Mouse (Mus musculus): ENCODE data around the gene Cradd. TPM values are rescaled to one million over a fixed set of nuclear protein-coding genes. Genes with fewer than 3 reads are reported as not detected.
A peak's percentile ranks its signal among the peaks of the same experiment; 100 is the strongest.

Gene Cradd
- polyA plus RNA-seq, 1 experiment from 2014 or later, result 12.9 TPM

DNA sequence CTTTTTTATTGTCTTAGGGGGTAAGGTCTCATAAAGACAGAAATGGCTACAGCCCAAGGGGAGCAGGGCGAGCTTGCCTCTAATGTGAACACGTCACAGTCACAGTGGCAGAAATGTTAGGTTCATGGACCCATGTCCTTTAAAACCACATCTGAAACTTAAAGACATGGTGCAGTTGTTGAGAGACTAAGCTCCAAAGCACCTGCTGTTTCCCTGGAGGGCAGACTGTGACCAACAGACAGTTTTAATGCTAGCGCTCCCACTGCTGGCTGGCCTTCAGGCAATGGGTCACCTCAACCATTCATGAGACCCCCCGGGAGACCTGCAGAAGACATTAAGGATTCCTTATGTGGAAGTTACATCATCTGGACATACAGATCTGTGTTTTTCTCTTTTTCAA lies 141.5 kb downstream of the Cradd start:
- Histone ChIP-seq H3K9ac (no peak overlapping the region), H3K27me3 (no peaks in the 10 kb centered on the region), H3K36me3 (no peaks in the 10 kb centered on the region), H3K27ac (no peak overlapping the region), H3K9me3 (no peaks in the 10 kb centered on the region), H3K4me2 (no peak overlapping the region), H3K4me1 (peaks cover 18% of the 10 kb centered on the region), H3K4me3 (no peak overlapping the region)
- no peak for ATAC-seq (ENCODE audit: borderline replicate concordance, extremely low read depth, low FRiP score, low TSS enrichment)
- 82% methylated on average over 4 of the region's 4 CpGs for WGBS

DNA sequence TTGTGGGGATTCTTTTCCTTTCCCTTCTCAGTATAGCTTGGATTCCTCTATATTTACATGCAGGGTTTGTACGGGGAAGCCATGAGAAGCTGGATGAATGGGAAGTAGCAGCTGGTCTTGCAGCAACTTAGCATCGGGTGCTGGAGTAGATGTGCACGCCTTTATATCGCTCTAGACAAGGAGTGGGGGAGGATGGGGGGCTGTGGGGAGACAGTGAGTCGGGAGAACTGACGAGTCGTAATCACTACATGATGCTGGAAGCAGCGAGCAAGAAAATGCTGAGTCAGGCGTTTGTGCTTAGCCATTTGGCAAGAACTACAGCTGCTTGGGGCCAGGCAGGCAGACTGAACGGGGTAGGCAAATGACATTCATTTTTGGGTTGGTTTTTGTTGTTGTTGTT lies 142.4 kb downstream of the Cradd start:
- 0 out of 2 replicates have a peak overlapping the region, but pooled peaks have one; percentile 1 for H3K27ac ChIP-seq
- 49% methylated on average over 10 of the region's 10 CpGs for WGBS
- peaks cover 27% of the 10 kb centered on the region for H3K4me1 ChIP-seq
- peak; percentile 36; the same call in 1 of the 2 replicates for ATAC-seq (ENCODE audit: borderline replicate concordance, extremely low read depth, low FRiP score, low TSS enrichment)
- H3K9ac ChIP-seq, result no peak overlapping the region
- H3K4me2 ChIP-seq, result 0 out of 2 replicates have a peak overlapping the region, but pooled peaks have one; percentile 17
- no peaks in the 10 kb centered on the region for H3K36me3 ChIP-seq
- H3K4me3 ChIP-seq, result no peak overlapping the region
- no peaks in the 10 kb centered on the region for H3K9me3 ChIP-seq
- no peaks in the 10 kb centered on the region for H3K27me3 ChIP-seq

DNA sequence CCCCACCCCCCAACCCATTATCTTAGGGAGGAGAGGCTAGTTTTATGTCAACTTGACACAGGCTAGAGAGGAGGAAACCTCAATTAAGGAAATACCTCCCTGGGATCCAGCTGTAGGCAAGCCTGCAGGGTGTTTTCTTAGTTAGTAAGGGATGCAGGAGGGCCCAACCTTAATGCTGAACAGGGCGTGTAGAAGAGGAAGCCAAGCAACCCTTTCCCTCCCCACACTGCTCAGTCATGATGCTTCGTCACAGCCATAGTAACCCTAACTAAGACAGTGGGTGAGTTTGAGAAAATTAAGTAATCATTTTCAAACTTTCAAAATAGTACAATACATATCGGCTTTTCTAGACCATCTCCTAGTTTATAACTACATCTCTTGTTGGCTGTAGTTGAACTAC lies 143.0 kb downstream of the Cradd start:
- WGBS, result 78% methylated on average over 3 of the region's 3 CpGs
- Histone ChIP-seq H3K27me3 (no peaks in the 10 kb centered on the region), H3K27ac (no peak overlapping the region), H3K9ac (no peak overlapping the region), H3K4me1 (peaks cover 31% of the 10 kb centered on the region), H3K36me3 (no peaks in the 10 kb centered on the region), H3K9me3 (no peaks in the 10 kb centered on the region), H3K4me3 (no peak overlapping the region), H3K4me2 (no peak overlapping the region)
- no peak for ATAC-seq (ENCODE audit: borderline replicate concordance, extremely low read depth, low FRiP score, low TSS enrichment)

DNA sequence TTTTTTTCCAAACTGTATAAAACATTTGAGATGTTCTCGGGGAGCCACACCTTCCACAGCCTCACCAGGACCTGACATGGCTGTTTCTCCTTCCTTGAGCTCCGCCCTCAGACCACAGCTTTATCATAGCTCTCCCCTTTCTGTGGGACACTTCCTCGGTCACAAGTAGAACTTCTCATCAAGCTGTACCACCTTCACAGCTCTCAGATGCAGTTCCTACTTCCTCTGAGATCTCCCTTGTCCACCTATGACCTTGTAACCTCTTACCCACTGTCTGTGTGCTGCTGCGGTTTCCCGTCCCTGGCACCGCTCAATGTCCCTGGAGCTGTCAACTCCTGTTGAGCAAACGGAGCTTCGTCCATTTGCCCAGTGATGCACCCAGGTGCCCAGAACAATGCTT lies 143.8 kb downstream of the Cradd start:
- no peaks in the 10 kb centered on the region for H3K36me3 ChIP-seq
- no peaks in the 10 kb centered on the region for H3K27me3 ChIP-seq
- H3K4me3 ChIP-seq, result no peak overlapping the region
- no peaks in the 10 kb centered on the region for H3K9me3 ChIP-seq
- H3K9ac ChIP-seq, result no peak overlapping the region
- H3K4me1 ChIP-seq, result peaks cover 35% of the 10 kb centered on the region
- H3K4me2 ChIP-seq, result no peak overlapping the region
- 73% methylated on average over 8 of the region's 8 CpGs for WGBS
- H3K27ac ChIP-seq, result no peak overlapping the region
- ATAC-seq (ENCODE audit: borderline replicate concordance, extremely low read depth, low FRiP score, low TSS enrichment), result no peak

DNA sequence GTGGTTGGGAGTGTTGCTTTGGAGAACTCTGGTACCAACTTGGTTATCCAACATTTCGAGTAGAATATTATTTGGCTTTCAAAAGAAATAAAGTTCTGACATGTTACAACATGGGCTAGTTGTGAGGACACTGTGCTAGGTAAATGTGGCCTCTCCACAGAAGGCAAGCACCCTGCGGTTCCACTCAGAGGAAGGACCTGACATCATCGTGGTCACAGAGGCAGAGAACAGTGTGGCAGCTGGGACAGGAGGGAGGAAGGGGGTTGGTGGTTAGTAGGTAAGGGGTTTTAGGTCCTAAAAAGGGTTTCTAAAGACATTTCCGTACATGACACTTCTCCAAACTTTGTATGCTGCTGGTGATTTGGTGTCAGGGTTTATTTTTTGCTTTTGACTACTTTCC lies 145.1 kb downstream of the Cradd start:
- Histone ChIP-seq H3K36me3 (no peaks in the 10 kb centered on the region), H3K9me3 (no peaks in the 10 kb centered on the region), H3K27me3 (no peaks in the 10 kb centered on the region), H3K9ac (no peak overlapping the region), H3K4me2 (no peak overlapping the region), H3K4me3 (no peak overlapping the region), H3K27ac (no peak overlapping the region), H3K4me1 (peaks cover 35% of the 10 kb centered on the region)
- WGBS, result 76% methylated on average over 4 of the region's 4 CpGs
- no peak for ATAC-seq (ENCODE audit: borderline replicate concordance, extremely low read depth, low FRiP score, low TSS enrichment)

DNA sequence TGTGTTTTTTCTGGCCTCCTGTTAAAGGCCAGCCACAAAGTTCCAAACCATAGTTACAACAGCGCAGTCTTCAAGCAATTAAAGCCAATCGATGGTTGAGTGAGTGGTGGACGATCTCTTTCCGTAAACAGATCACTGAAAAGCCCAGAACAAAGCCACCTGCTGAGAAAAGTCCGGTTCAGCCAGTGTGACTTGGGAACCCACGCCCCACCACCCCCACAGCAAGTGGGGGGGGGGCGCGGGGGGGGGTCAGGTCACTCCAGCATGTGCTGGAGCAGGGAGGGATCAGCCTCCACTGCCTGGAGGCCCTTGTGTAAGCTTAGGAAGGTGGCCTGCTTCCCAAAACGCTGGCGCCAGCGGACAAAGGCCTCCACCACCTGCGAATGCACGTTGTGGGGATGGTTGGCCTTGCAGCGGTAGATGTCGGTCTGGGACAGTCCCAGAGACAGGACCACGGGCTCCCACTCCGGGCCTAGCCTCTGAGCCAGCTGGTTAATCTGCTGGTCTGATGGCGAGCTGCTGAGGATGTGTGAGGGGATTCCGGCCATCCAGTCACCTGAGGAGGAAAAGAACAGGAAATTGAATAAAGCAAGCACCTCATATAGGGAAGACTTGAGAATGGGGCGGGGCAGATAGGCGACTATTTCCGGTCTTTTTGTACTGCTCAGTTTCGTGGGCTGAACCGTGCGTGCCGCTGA lies 148.4 kb downstream of the Cradd start:
- Histone ChIP-seq H3K9ac (no peak overlapping the region), H3K4me3 (no peak overlapping the region), H3K27me3 (no peaks in the 10 kb centered on the region), H3K27ac (no peak overlapping the region), H3K4me1 (peaks cover 23% of the 10 kb centered on the region), H3K36me3 (no peaks in the 10 kb centered on the region), H3K9me3 (no peaks in the 10 kb centered on the region), H3K4me2 (no peak overlapping the region)
- 55% methylated on average over 26 of the region's 26 CpGs for WGBS
- no peak for ATAC-seq (ENCODE audit: borderline replicate concordance, extremely low read depth, low FRiP score, low TSS enrichment)

DNA sequence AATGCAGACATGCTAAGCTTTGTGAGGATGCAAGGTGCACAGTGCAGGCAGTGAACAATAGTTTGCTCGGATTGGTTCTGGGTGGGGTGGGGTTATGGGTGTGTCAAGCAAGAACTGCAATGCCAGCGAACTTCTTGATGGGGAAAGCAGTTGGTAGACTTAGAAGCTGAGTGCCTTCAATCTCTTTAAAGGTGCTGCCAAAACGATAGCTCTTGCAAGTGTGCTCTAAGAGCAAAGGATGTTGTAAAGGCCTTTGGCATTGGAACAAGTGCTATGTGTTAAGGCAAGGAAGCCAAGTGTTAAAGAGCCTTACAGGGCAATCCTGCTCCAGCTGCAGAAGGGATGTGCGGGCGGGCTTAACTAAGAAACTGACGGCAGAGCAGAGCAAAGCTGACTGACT lies 149.7 kb downstream of the Cradd start:
- 76% methylated on average over 6 of the region's 6 CpGs for WGBS
- ATAC-seq (ENCODE audit: borderline replicate concordance, extremely low read depth, low FRiP score, low TSS enrichment), result no peak
- H3K27me3 ChIP-seq, result no peaks in the 10 kb centered on the region

DNA sequence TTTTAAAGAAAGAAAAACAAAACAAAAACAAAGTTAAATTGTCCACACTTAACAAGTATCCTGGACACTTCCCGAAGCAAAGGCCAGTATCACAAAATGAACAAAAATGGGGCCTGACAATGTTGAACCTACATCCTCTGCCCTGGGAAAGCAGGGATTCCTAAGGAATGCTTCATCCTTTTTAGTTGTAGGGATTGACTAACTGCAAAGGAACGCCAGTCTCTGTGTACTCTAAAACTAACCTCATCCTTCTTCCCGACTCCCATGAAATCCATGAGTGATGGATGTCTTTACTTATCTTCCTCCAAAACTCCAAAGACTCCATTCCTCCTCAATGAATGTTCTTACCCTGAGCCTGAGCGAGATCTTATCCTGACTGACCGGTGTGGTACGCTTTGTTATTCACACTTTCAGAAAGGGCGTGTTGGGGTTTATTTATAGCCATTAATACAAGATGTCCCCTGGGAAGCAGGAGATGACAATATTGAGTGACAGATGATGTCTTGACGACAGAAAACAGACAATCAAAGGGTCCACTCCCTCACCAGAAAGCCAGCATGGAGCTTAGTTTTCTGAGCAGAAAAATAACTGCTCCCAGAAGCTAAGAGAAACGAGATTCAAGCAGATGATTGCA lies 153.1 kb downstream of the Cradd start:
- no peak overlapping the region for H3K9ac ChIP-seq
- WGBS, result 48% methylated on average over 9 of the region's 9 CpGs
- no peak overlapping the region for H3K4me3 ChIP-seq
- no peak overlapping the region for H3K27ac ChIP-seq
- no peak for ATAC-seq (ENCODE audit: borderline replicate concordance, extremely low read depth, low FRiP score, low TSS enrichment)
- H3K4me1 ChIP-seq, result peaks cover 11% of the 10 kb centered on the region; the same call in 1 of the 2 replicates
- H3K27me3 ChIP-seq, result no peaks in the 10 kb centered on the region
- no peaks in the 10 kb centered on the region for H3K36me3 ChIP-seq
- no peaks in the 10 kb centered on the region for H3K9me3 ChIP-seq
- no peak overlapping the region for H3K4me2 ChIP-seq

More for the DNA sequence above, 149.7 kb downstream of the Cradd start:
- Histone ChIP-seq H3K9ac (no peak overlapping the region), H3K4me1 (peaks cover 23% of the 10 kb centered on the region), H3K9me3 (no peaks in the 10 kb centered on the region), H3K36me3 (no peaks in the 10 kb centered on the region), H3K27ac (no peak overlapping the region), H3K4me2 (no peak overlapping the region), H3K4me3 (no peak overlapping the region)

DNA sequence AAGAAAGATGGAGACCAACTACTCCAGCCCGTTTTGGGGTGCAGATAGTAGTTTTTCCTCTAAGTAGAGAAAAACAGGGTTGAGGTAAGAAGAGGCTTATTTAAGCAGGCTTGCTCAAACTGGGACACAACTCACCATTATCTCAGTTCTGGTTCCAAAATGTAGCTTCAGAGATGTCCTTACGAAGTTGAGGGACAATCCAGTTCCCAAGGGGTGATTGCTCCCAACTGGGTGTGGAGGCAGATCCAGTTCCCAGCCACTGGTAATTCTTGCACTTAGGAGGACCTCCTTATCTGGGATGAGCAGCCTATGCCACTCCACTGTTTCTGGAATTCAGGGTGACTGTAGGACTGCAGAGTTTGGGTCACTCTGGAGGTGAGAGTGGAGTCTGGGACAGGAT lies 159.0 kb downstream of the Cradd start:
- Histone ChIP-seq H3K4me3 (no peak overlapping the region), H3K4me1 (peaks cover 18% of the 10 kb centered on the region), H3K27me3 (no peaks in the 10 kb centered on the region), H3K4me2 (no peak overlapping the region), H3K36me3 (no peaks in the 10 kb centered on the region), H3K9me3 (no peaks in the 10 kb centered on the region), H3K27ac (no peak overlapping the region), H3K9ac (no peak overlapping the region)
- 79% methylated on average over 2 of the region's 2 CpGs for WGBS
- ATAC-seq (ENCODE audit: borderline replicate concordance, extremely low read depth, low FRiP score, low TSS enrichment), result no peak

DNA sequence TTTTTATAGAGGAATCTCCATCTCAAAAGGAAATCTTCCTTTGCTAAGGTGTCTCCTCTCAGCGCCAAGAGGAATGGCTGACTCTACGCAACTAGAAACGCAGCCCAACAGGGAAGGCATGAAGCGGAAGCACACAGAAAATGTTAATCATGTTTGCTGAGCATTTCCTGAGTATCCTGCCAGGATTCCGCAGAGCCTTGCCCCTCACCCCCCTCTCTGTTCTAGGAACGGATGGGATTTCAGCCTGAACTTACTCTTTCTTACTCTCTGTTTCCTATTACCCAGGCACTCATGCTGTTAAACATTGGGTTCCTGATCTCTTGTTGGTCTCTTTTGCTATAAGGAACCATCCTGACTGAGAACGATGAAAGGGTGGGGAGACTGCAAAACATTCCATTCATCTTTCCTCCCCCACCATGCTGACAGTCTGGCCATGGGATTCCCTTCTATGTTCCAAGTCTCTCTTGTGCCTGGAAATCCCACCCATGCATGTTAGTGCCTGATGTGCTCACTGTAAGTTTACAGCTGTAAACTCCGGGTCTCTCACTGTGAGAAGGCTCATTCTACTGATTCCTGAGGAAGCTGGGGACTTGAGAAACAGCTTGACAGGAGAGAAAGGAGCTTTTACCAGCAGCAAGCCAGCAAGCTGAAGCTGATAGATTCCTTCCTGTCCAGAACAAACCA lies 161.1 kb downstream of the Cradd start:
- 16% methylated on average over 8 of the region's 8 CpGs for WGBS
- Histone ChIP-seq H3K36me3 (no peaks in the 10 kb centered on the region), H3K4me1 (peaks cover 22% of the 10 kb centered on the region), H3K9ac (no peak overlapping the region), H3K4me2 (peak overlapping the region; percentile 19), H3K9me3 (no peaks in the 10 kb centered on the region), H3K4me3 (no peak overlapping the region), H3K27ac (peak overlapping the region; percentile 68), H3K27me3 (no peaks in the 10 kb centered on the region)
- ATAC-seq (ENCODE audit: borderline replicate concordance, extremely low read depth, low FRiP score, low TSS enrichment), result peak; percentile 60; the same call in 1 of the 2 replicates

DNA sequence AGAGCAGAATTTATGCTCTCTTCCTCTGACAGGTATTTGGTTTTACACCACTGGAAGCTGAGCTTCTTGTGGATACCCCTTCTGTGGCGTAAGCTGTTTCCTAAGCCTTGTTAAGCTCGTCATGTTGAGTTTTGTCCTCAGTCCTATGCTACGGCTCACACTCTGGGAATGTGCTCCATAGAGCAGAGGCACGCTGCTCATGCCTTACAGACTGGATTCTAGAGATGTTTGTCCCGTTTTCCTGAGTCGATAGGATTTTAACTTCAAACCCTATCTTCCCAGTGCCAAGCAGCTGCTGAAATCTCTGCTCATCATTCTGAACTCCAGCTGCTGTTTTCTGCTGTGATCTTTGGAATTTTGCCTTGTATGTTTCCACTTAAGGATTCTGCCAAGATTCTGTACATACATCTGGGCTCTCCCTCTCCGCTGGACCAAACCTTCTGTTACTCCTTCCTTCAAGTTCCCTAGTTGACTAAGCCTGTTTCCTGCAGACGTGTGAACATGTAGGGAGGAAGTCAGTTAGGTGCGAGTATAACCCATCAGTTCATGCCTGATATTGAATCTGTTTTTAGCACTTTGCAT lies 164.2 kb downstream of the Cradd start:
- Histone ChIP-seq H3K9me3 (no peaks in the 10 kb centered on the region), H3K27me3 (no peaks in the 10 kb centered on the region), H3K4me3 (no peak overlapping the region), H3K9ac (no peak overlapping the region), H3K36me3 (no peaks in the 10 kb centered on the region), H3K27ac (peak overlapping the region; percentile 73), H3K4me1 (peaks cover 22% of the 10 kb centered on the region), H3K4me2 (no peak overlapping the region; the same call in 1 of the 2 replicates)
- 35% methylated on average over 9 of the region's 9 CpGs for WGBS
- peak; percentile 69 for ATAC-seq (ENCODE audit: borderline replicate concordance, extremely low read depth, low FRiP score, low TSS enrichment)

DNA sequence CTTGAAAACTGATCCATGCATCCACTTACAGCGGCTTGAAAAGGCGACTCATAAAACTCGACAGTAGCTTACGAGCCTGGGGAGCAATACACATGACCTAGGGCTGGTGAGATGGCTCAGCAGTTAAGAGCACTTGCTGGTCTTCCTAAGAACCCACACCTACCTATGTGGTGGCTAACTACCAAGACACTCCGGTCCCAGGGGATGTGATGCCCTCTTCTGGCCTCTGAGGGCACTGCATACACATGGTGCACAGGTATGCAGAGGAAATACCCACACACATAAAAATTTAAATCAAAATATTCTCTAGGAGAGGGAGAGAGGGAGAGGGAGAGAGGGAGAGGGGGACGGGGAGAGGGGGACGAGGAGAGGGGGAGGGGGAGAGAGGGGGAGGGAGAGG lies 167.5 kb downstream of the Cradd start:
- Histone ChIP-seq H3K4me3 (no peak overlapping the region), H3K36me3 (no peaks in the 10 kb centered on the region), H3K9me3 (no peaks in the 10 kb centered on the region), H3K27ac (no peak overlapping the region), H3K4me1 (peaks cover 9% of the 10 kb centered on the region), H3K4me2 (no peak overlapping the region), H3K27me3 (no peaks in the 10 kb centered on the region), H3K9ac (no peak overlapping the region)
- no peak for ATAC-seq (ENCODE audit: borderline replicate concordance, extremely low read depth, low FRiP score, low TSS enrichment)
- WGBS, result 89% methylated on average over 5 of the region's 7 CpGs
